Mouse (Mus musculus) lung, adult 2 months (tissue): ENCODE results near the gene Sele. TPM values are rescaled to one million over a fixed set of nuclear protein-coding genes. Genes with fewer than 3 reads are reported as not detected.
A peak's percentile ranks its signal among the peaks of the same experiment; 100 is the strongest.
"Not testable (repeated sequence)": the region's sequence is repeated elsewhere in the genome, so short reads cannot be mapped to it uniquely, and the experiment has no call there.

Source experiments
- DNase-seq: peaks from one replicate; pipeline ENCODE4 v3.0.0; 2022
- H3K4me1 ChIP-seq: fragments of 200-500 bp; 2 replicates; pipeline ENCODE4 v1.6.1; 2011; ENCODE audit warnings: low read length; ENCODE audit not compliant: control insufficient read depth, insufficient read depth
- H3K4me3 ChIP-seq: fragments of 200-500 bp; replicated peaks from 2 replicates; pipeline ENCODE3; 2011; ENCODE audit warnings: low read depth, mild to moderate bottlenecking, control low read depth, low read length; ENCODE audit errors: extremely low read depth
- CTCF ChIP-seq: fragments of 200-500 bp; IDR thresholded peaks from 2 replicates; pipeline ENCODE4 v1.5.1; 2011; ENCODE audit warnings: mild to moderate bottlenecking, low read length, control low read depth; ENCODE audit not compliant: insufficient read depth
- POLR2A ChIP-seq: fragments of 200-500 bp; IDR thresholded peaks from 2 replicates; pipeline ENCODE4 v1.6.1; 2011; ENCODE audit warnings: low read depth, mild to moderate bottlenecking, control low read depth, low read length, borderline replicate concordance; ENCODE audit errors: extremely low read depth
- WGBS: fragments of 180-500 bp; shearing (Covaris S2); methylation state at CpG from one replicate; pipeline ENCODE4 v1.1.7; 2018; 5-methylcytosine and 5-hydroxymethylcytosine counted together
- polyA plus RNA-seq: library from polyadenylated mRNA; depleted of rRNA; stranded (reverse); fragments of >200 nt; gene quantifications from 2 replicates; pipeline ENCODE4 v1.2.3, GENCODE M21; 2012; rRNA removed

Sele gene
- polyA plus RNA-seq, result 0.33 and 0.58 TPM in 2 replicates

- 68% methylated on average over 5 of the region's 5 CpGs for WGBS
- Histone ChIP-seq H3K4me3 (no peak within 1 kb of the TSS), H3K4me1 (no peaks in the 10 kb centered on the region)
- no peak for TF ChIP-seq CTCF
- TF ChIP-seq POLR2A, result no peak
- DNase-seq, result no peak
Observed at GRCm38 (mm10) chr1:164047934-164048333, at the start of gene Sele. Gene Sele (plus strand): TSS chr1:164048234.

GRCm38 (mm10) chr1:164001831-164002452 is 46.1 kb upstream of the Sele start:
- no peak for DNase-seq
- H3K4me3 ChIP-seq, result no peak overlapping the region
- no peak for TF ChIP-seq POLR2A
- TF ChIP-seq CTCF, result no peak
- 73% methylated on average over 6 of the region's 6 CpGs for WGBS
- no peaks in the 10 kb centered on the region for H3K4me1 ChIP-seq

- H3K4me1 ChIP-seq, result no peaks in the 10 kb centered on the region
- no peak for DNase-seq
- no peak overlapping the region for H3K4me3 ChIP-seq
- TF ChIP-seq CTCF, result no peak
- no peak for TF ChIP-seq POLR2A
- 70% methylated on average over 3 of the region's 3 CpGs for WGBS
Observed at GRCm38 (mm10) chr1:164004311-164004710, 43.7 kb upstream of the Sele start.

GRCm38 (mm10) chr1:164009235-164009634 is 38.8 kb upstream of the Sele start:
- H3K4me3 ChIP-seq, result no peak overlapping the region
- DNase-seq, result no peak
- H3K4me1 ChIP-seq, result no peaks in the 10 kb centered on the region
- WGBS, result 45% methylated on average over 2 of the region's 2 CpGs
- no peak for TF ChIP-seq POLR2A
- 0 out of 2 replicates have a peak, but pooled peaks have one; percentile 14 for TF ChIP-seq CTCF

- Histone ChIP-seq H3K4me1 (no peaks in the 10 kb centered on the region), H3K4me3 (no peak overlapping the region)
- 45% methylated on average over 1 of the region's 1 CpGs for WGBS
- TF ChIP-seq CTCF, result no peak
- TF ChIP-seq POLR2A, result no peak
- DNase-seq, result no peak
Observed at GRCm38 (mm10) chr1:164014616-164015015, 33.4 kb upstream of the Sele start.

GRCm38 (mm10) chr1:164018221-164018896 is 29.7 kb upstream of the Sele start:
- WGBS, result 76% methylated on average over 16 of the region's 16 CpGs
- no peaks in the 10 kb centered on the region for H3K4me1 ChIP-seq
- DNase-seq, result no peak
- TF ChIP-seq CTCF, result no peak
- no peak for TF ChIP-seq POLR2A
- H3K4me3 ChIP-seq, result no peak overlapping the region

GRCm38 (mm10) chr1:164019789-164020188 is 28.2 kb upstream of the Sele start:
- no peak for TF ChIP-seq CTCF
- no peak for TF ChIP-seq POLR2A
- 48% methylated on average over 6 of the region's 6 CpGs for WGBS
- Histone ChIP-seq H3K4me3 (no peak overlapping the region), H3K4me1 (no peaks in the 10 kb centered on the region)
- no peak for DNase-seq

GRCm38 (mm10) chr1:164020746-164021145 is 27.3 kb upstream of the Sele start:
- not testable (repeated sequence) for DNase-seq, H3K4me3 ChIP-seq, H3K4me1 ChIP-seq
- 85% methylated on average over 3 of the region's 3 CpGs for WGBS

GRCm38 (mm10) chr1:164022106-164022505 is 25.9 kb upstream of the Sele start:
- H3K4me1 ChIP-seq, H3K4me3 ChIP-seq, DNase-seq: not testable (repeated sequence)
- 80% methylated on average over 5 of the region's 5 CpGs for WGBS

- 86% methylated on average over 4 of the region's 4 CpGs for WGBS
- Histone ChIP-seq H3K4me1 (no peaks in the 10 kb centered on the region), H3K4me3 (no peak overlapping the region)
- TF ChIP-seq CTCF (no peak), POLR2A (no peak)
- no peak for DNase-seq
Observed at GRCm38 (mm10) chr1:164025685-164026084, 22.3 kb upstream of the Sele start.
